Mouse (Mus musculus) induced T-regulatory cell, adult 2 months (primary cell): Measurements from ENCODE around the gene Hist2h2bb.
A peak's percentile ranks its signal among the peaks of the same experiment; 100 is the strongest.
"Not testable (repeated sequence)": the region's sequence is repeated elsewhere in the genome, so short reads cannot be mapped to it uniquely, and the experiment has no call there.

Source experiments
- DNase-seq: peaks from one replicate; pipeline ENCODE4 v3.0.0-alpha.2; 2012; ENCODE audit warnings: low read depth

Hist2h2bb gene

GRCm38 (mm10) chr3:96239949-96240798 lies 29.4 kb upstream of the Hist2h2bb start, which contains the start of gene Hist2h2aa2:
Gene Hist2h2aa2 (minus strand): TSS chr3:96240276.
- peak; percentile 75 for DNase-seq

GRCm38 (mm10) chr3:96240799-96241197 lies 28.8 kb upstream of the Hist2h2bb start:
- DNase-seq: no peak

- peak; percentile 35 for DNase-seq
These were observed 25.5 kb upstream of the Hist2h2bb start for GRCm38 (mm10) chr3:96243921-96244572.

- peak; percentile 89 for DNase-seq
These were observed 24.3 kb upstream of the Hist2h2bb start, which contains the start of gene Hist2h2aa1 for GRCm38 (mm10) chr3:96245003-96245886. Gene Hist2h2aa1 (plus strand): TSS chr3:96245497.

GRCm38 (mm10) chr3:96246018-96246417 lies 23.5 kb upstream of the Hist2h2bb start:
- DNase-seq: not testable (repeated sequence)

GRCm38 (mm10) chr3:96246427-96246856 lies 23.1 kb upstream of the Hist2h2bb start, which contains the start of gene Hist2h3c1:
Gene Hist2h3c1 (plus strand): TSS chr3:96246685.
- not testable (repeated sequence) for DNase-seq

- peak; percentile 52 for DNase-seq
These were observed 22.0 kb upstream of the Hist2h2bb start for GRCm38 (mm10) chr3:96247356-96248140.

- DNase-seq: peak; percentile 22
These were observed 21.2 kb upstream of the Hist2h2bb start for GRCm38 (mm10) chr3:96248141-96249033.

GRCm38 (mm10) chr3:96249034-96249345 lies 20.6 kb upstream of the Hist2h2bb start:
- DNase-seq: no peak

GRCm38 (mm10) chr3:96250890-96251289 lies 18.7 kb upstream of the Hist2h2bb start:
- DNase-seq: peak; percentile 5

- DNase-seq: peak; percentile 14
These were observed 17.8 kb upstream of the Hist2h2bb start for GRCm38 (mm10) chr3:96251787-96252186.

- no peak for DNase-seq
These were observed 14.7 kb upstream of the Hist2h2bb start for GRCm38 (mm10) chr3:96254683-96255355.

- DNase-seq: peak; percentile 57
These were observed 13.5 kb upstream of the Hist2h2bb start for GRCm38 (mm10) chr3:96255926-96256593.

- DNase-seq: no peak
These were observed 12.4 kb upstream of the Hist2h2bb start for GRCm38 (mm10) chr3:96257190-96257589.

- DNase-seq: no peak
These were observed 9.3 kb upstream of the Hist2h2bb start for GRCm38 (mm10) chr3:96260220-96260619.

GRCm38 (mm10) chr3:96261623-96262022 lies 7.9 kb upstream of the Hist2h2bb start:
- no peak for DNase-seq

GRCm38 (mm10) chr3:96262216-96262875 lies 7.2 kb upstream of the Hist2h2bb start:
- peak; percentile 84 for DNase-seq

GRCm38 (mm10) chr3:96262979-96263550 lies 6.5 kb upstream of the Hist2h2bb start, which contains the start of gene Hist2h4:
Gene Hist2h4 (minus strand): TSS chr3:96263311.
- peak; percentile 98 for DNase-seq
